Mouse (Mus musculus) heart, embryonic 13.5 days (tissue): ENCODE results near the gene Dynlt1f. TPM values are rescaled to one million over a fixed set of nuclear protein-coding genes. Genes with fewer than 3 reads are reported as not detected.
"Not testable (repeated sequence)": the region's sequence is repeated elsewhere in the genome, so short reads cannot be mapped to it uniquely, and the experiment has no call there.

ENCODE experiments used
- ATAC-seq: fragments of 200-750 bp; cut with Nextera tagmentation; 2 replicates; pipeline ENCODE4 v1.8.0; 2017; ENCODE audit warnings: moderate TSS enrichment; ENCODE audit not compliant: insufficient number of reproducible peaks, low FRiP score, low TSS enrichment; ENCODE audit errors: extremely low read depth
- H3K27ac ChIP-seq: fragments of 300-500 bp; sonication (generic); replicated peaks from 2 replicates; pipeline ENCODE4 v1.5.1; 2015; ENCODE audit warnings: moderate library complexity, mild to moderate bottlenecking, inconsistent platforms
- H3K27me3 ChIP-seq: fragments of 300-500 bp; sonication (generic); replicated peaks from 2 replicates; pipeline ENCODE4 v1.6.1; 2015; ENCODE audit warnings: mild to moderate bottlenecking, inconsistent platforms
- H3K36me3 ChIP-seq: fragments of 300-500 bp; sonication (generic); 2 replicates; pipeline ENCODE4 v1.6.1; 2015; ENCODE audit warnings: mild to moderate bottlenecking, inconsistent platforms
- H3K4me1 ChIP-seq: fragments of 300-500 bp; sonication (generic); 2 replicates; pipeline ENCODE4 v1.6.1; 2015; ENCODE audit warnings: inconsistent platforms
- H3K4me2 ChIP-seq: fragments of 300-500 bp; sonication (generic); 2 replicates; pipeline ENCODE4 v1.6.1; 2015; ENCODE audit warnings: inconsistent platforms, mild to moderate bottlenecking, moderate library complexity
- H3K4me3 ChIP-seq: fragments of 300-500 bp; sonication (generic); 2 replicates; pipeline ENCODE4 v1.5.1; 2015; ENCODE audit warnings: moderate library complexity, mild to moderate bottlenecking, inconsistent platforms
- H3K9ac ChIP-seq: fragments of 300-500 bp; sonication (generic); 2 replicates; pipeline ENCODE4 v1.6.1; 2015; ENCODE audit warnings: inconsistent platforms, mild to moderate bottlenecking, moderate library complexity
- H3K9me3 ChIP-seq: fragments of 300-500 bp; sonication (generic); 2 replicates; pipeline ENCODE4 v1.6.1; 2016; ENCODE audit warnings: inconsistent platforms
- WGBS: fragments of 180-500 bp; shearing (Covaris S2); methylation state at CpG from one replicate; pipeline ENCODE4 v1.1.7; 2015; ENCODE audit warnings: mixed read lengths; 5-methylcytosine and 5-hydroxymethylcytosine counted together
- polyA plus RNA-seq: library from polyadenylated mRNA; unstranded; fragments of >200 nt; fragmentation: Nextera tagmentation; extraction: Ambion mirVana; gene quantifications from 2 replicates; pipeline ENCODE4 v1.2.1, GENCODE M21; 2015

Dynlt1f gene
- polyA plus RNA-seq, 1 experiment from 2014 or later: 213 TPM

GRCm38 (mm10) chr17:6617689-6618400, 37.9 kb downstream of the Dynlt1f start:
- H3K4me2 ChIP-seq, H3K27me3 ChIP-seq, H3K4me1 ChIP-seq, H3K9ac ChIP-seq, H3K4me3 ChIP-seq, ATAC-seq, H3K9me3 ChIP-seq, H3K36me3 ChIP-seq, H3K27ac ChIP-seq: not testable (repeated sequence)
- WGBS: 56% methylated on average over 7 of the region's 13 CpGs

GRCm38 (mm10) chr17:6616731-6617130, 39.0 kb downstream of the Dynlt1f start:
- H3K4me2 ChIP-seq, H3K36me3 ChIP-seq, ATAC-seq, H3K4me1 ChIP-seq, H3K27me3 ChIP-seq, H3K9me3 ChIP-seq, H3K4me3 ChIP-seq, H3K27ac ChIP-seq, H3K9ac ChIP-seq: not testable (repeated sequence)
- WGBS: 93% methylated on average over 9 of the region's 9 CpGs

GRCm38 (mm10) chr17:6614316-6614715, 41.4 kb downstream of the Dynlt1f start:
- not testable (repeated sequence) for H3K4me2 ChIP-seq, ATAC-seq, H3K27me3 ChIP-seq, H3K4me3 ChIP-seq, H3K9me3 ChIP-seq, H3K4me1 ChIP-seq, H3K36me3 ChIP-seq, H3K9ac ChIP-seq, H3K27ac ChIP-seq
- 77% methylated on average over 6 of the region's 9 CpGs for WGBS

DNA sequence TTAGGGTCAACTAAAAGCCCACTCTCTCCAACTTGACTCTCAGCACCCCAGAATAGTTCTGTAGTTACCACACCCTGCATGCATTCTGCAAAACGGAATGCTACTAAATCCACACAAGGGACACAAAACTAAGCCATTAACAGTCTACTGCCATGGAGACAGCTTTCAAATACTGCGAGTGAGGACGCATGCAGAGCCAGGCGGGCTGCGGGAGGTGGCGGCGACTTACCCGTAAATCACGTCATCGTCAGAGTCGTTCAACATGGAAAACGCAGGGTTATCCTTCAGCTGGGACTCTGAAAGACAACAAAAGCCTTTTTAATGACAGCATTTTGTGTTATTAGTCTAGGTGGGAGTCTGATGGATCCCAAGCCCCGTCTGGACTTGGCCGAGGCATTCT, 42.2 kb downstream of the Dynlt1f start:
- 86% methylated on average over 11 of the region's 14 CpGs for WGBS
- not testable (repeated sequence) for H3K4me2 ChIP-seq, H3K9me3 ChIP-seq, H3K36me3 ChIP-seq, H3K4me3 ChIP-seq, ATAC-seq, H3K4me1 ChIP-seq, H3K27me3 ChIP-seq, H3K9ac ChIP-seq, H3K27ac ChIP-seq

GRCm38 (mm10) chr17:6605347-6605746, 50.4 kb downstream of the Dynlt1f start:
- not testable (repeated sequence) for H3K4me3 ChIP-seq, H3K36me3 ChIP-seq, H3K4me1 ChIP-seq, H3K9me3 ChIP-seq, H3K9ac ChIP-seq, H3K27ac ChIP-seq, H3K4me2 ChIP-seq, ATAC-seq, H3K27me3 ChIP-seq
- WGBS: 63% methylated on average over 1 of the region's 1 CpGs

DNA sequence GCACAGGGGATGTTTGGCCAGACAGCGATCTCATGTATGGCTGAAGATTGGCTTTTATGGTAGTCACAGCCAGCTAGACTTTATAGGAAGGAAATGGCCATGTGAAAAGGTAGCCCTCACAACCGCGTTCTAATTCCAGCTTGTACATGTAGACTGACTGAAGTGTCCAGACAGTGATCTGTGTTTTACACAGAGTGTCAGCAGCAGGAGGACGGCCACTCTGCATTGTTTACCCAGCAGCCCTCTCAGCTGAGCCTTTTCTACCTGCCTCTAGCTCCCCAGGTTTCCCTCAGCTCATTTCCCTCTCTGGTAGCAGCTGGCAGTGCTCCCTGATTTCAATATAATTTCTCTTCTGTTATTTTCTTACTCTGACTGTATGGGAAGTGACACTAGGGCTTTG, 53.5 kb downstream of the Dynlt1f start:
- 6% methylated on average over 3 of the region's 4 CpGs for WGBS

GRCm38 (mm10) chr17:6601204-6601911, 54.3 kb downstream of the Dynlt1f start, which contains the start of gene Dynlt1c:
Dynlt1c (plus strand) TSS chr17:6601671.
- not testable (repeated sequence) for H3K9me3 ChIP-seq, H3K4me1 ChIP-seq, H3K27me3 ChIP-seq, H3K36me3 ChIP-seq
- ATAC-seq: peak; percentile 95
- Histone ChIP-seq H3K4me2 (peak within 1 kb of the TSS; percentile 62), H3K27ac (0 out of 2 replicates have a peak within 1 kb of the TSS, but pooled peaks have one; percentile 42), H3K9ac (peak within 1 kb of the TSS; percentile 56; the same call in 1 of the 2 replicates), H3K4me3 (peak within 1 kb of the TSS; percentile 49)
- 12% methylated on average over 29 of the region's 40 CpGs for WGBS

More for the DNA sequence above, 53.5 kb downstream of the Dynlt1f start:
- H3K9ac ChIP-seq, H3K9me3 ChIP-seq, H3K27me3 ChIP-seq, H3K27ac ChIP-seq, H3K36me3 ChIP-seq, ATAC-seq, H3K4me1 ChIP-seq: not testable (repeated sequence)
- Histone ChIP-seq H3K4me3 (peak overlapping the region; percentile 29; the same call in 1 of the 2 replicates), H3K4me2 (peak overlapping the region; percentile 57)

GRCm38 (mm10) chr17:6600216-6600911, 55.3 kb downstream of the Dynlt1f start:
- not testable (repeated sequence) for H3K9ac ChIP-seq, H3K27me3 ChIP-seq, ATAC-seq, H3K27ac ChIP-seq, H3K4me3 ChIP-seq, H3K9me3 ChIP-seq, H3K4me2 ChIP-seq, H3K4me1 ChIP-seq, H3K36me3 ChIP-seq
- 86% methylated on average over 6 of the region's 8 CpGs for WGBS

- H3K36me3 ChIP-seq, H3K4me1 ChIP-seq, H3K9ac ChIP-seq, H3K27me3 ChIP-seq, H3K4me2 ChIP-seq, H3K4me3 ChIP-seq, ATAC-seq, H3K27ac ChIP-seq, H3K9me3 ChIP-seq: not testable (repeated sequence)
- 88% methylated on average over 7 of the region's 7 CpGs for WGBS
These were observed 57.3 kb downstream of the Dynlt1f start for GRCm38 (mm10) chr17:6598356-6598755.
